Mouse (Mus musculus) CH12.LX (cell line): ENCODE results near the gene Olfr223. TPM values are rescaled to one million over a fixed set of nuclear protein-coding genes. Genes with fewer than 3 reads are reported as not detected.

ENCODE experiments used
- DNase-seq: peaks from one replicate; pipeline ENCODE4 v3.0.0-alpha.2; 2013; ENCODE audit errors: extremely low read depth
- H3K27ac ChIP-seq: 2 replicates; pipeline ENCODE4 v1.5.1; 2012; ENCODE audit warnings: low read depth, mild to moderate bottlenecking, control low read depth, moderate library complexity; ENCODE audit not compliant: insufficient read depth
- H3K27me3 ChIP-seq: replicated peaks from 2 replicates; pipeline ENCODE3; 2012; ENCODE audit warnings: inconsistent platforms
- H3K36me3 ChIP-seq, 2 experiments: replicated peaks in 1 of 2; 2 replicates each; pipeline versions ENCODE3 to v1.6.1; 2012; ENCODE audit warnings: inconsistent platforms in 1 of 2, low read length in 1 of 2, mild to moderate bottlenecking in 1 of 2, mixed read lengths in 1 of 2, moderate library complexity in 1 of 2; ENCODE audit not compliant: control insufficient read depth in 1 of 2, insufficient read depth in 1 of 2
- H3K4me1 ChIP-seq, 2 experiments: 2 replicates each; pipeline ENCODE4 v1.6.1; 2012; ENCODE audit warnings: inconsistent platforms in 1 of 2, moderate library complexity in 1 of 2; ENCODE audit not compliant: insufficient read depth in 2 of 2, control insufficient read depth in 1 of 2
- H3K4me2 ChIP-seq: 2 replicates; pipeline ENCODE4 v1.6.1; 2012; ENCODE audit warnings: low read depth, mild to moderate bottlenecking, control low read depth; ENCODE audit not compliant: poor library complexity, insufficient read depth, severe bottlenecking
- H3K4me3 ChIP-seq, 3 experiments: fragments of 150-350 bp in 1 of 3; sonication (generic) in 1 of 3; replicated peaks in 1 of 3; 2 replicates each; pipeline versions ENCODE3 to v1.5.1; 2011 to 2012; ENCODE audit warnings: low read depth in 2 of 3, low read length in 2 of 3, mild to moderate bottlenecking in 2 of 3, moderate library complexity in 2 of 3, control low read depth in 1 of 3, improper control_type of control experiment in 1 of 3, inconsistent platforms in 1 of 3, mixed read lengths in 1 of 3; ENCODE audit not compliant: poor library complexity in 1 of 3
- H3K79me2 ChIP-seq: replicated peaks from 2 replicates; pipeline ENCODE4 v1.6.1; 2012; ENCODE audit warnings: mild to moderate bottlenecking, moderate library complexity; ENCODE audit not compliant: control insufficient read depth, poor library complexity, insufficient read depth, severe bottlenecking; ENCODE audit errors: extremely low read depth
- H3K9ac ChIP-seq: 2 replicates; pipeline ENCODE4 v1.6.1; 2012; ENCODE audit warnings: low read depth, mild to moderate bottlenecking, control low read depth, moderate library complexity; ENCODE audit not compliant: insufficient read depth
- H3K9me3 ChIP-seq: replicated peaks from 2 replicates; pipeline ENCODE3; 2012; ENCODE audit warnings: low read length, inconsistent platforms, mixed read lengths
- CHD2 ChIP-seq: IDR thresholded peaks from 2 replicates; pipeline ENCODE4 v1.6.1; 2011; ENCODE audit warnings: low read length, improper control_type of control experiment
- MAX ChIP-seq: IDR thresholded peaks from 2 replicates; pipeline ENCODE4 v1.6.1; 2011; ENCODE audit warnings: low read length, improper control_type of control experiment
- RCOR1 ChIP-seq: conservative IDR thresholded peaks from 2 replicates; pipeline ENCODE4 v1.6.1; 2012; ENCODE audit warnings: low read depth, mild to moderate bottlenecking, inconsistent platforms, low read length, improper control_type of control experiment
- TCF12 ChIP-seq: IDR thresholded peaks from 2 replicates; pipeline ENCODE4 v1.6.1; 2014; ENCODE audit warnings: low read depth, mild to moderate bottlenecking, inconsistent platforms, low read length, improper control_type of control experiment
- dilution Hi-C: fragments of 300-500 bp; cut with MboI; formaldehyde crosslinking; loops from 2 replicates; pipeline ENCODE4 v1.14.3; 2020; ENCODE audit warnings: low sequenced_read_pairs; ENCODE audit not compliant: extremely low pct_unique_long_range_greater_than_20kb, extremely low pct_ligation_motif_present
- in situ Hi-C: fragments of 300-500 bp; cut with MboI; formaldehyde crosslinking; loops from 3 replicates; pipeline ENCODE4 v1.14.3; 2019; ENCODE audit warnings: low sequenced_read_pairs, low pct_ligation_motif_present, low pct_unique_long_range_greater_than_20kb, mixed read lengths
- polyA plus RNA-seq: library from polyadenylated mRNA; unstranded; fragments of >175 nt; gene quantifications from 2 replicates; pipeline ENCODE4 v1.2.1, GENCODE M21; 2012; ENCODE audit warnings: low read depth; ENCODE audit not compliant: insufficient read length
- total RNA-seq, 2 experiments: library from RNA; depleted of rRNA; stranded (reverse); fragments of 300-350 nt in 1 of 2; fragments of >200 nt in 1 of 2; gene quantifications; 2 replicates each; pipeline ENCODE4 v1.2.3; 2012 to 2014

Olfr223 gene
- total and polyA plus RNA-seq, 3 experiments: not detected

GRCm38 (mm10) chr11:59540123-59540522 is 53.0 kb downstream of the Olfr223 start:
- Histone ChIP-seq H3K27me3 (peaks cover 2% of the 10 kb centered on the region), H3K9me3 (peaks cover 5% of the 10 kb centered on the region), H3K36me3 (no peaks in the 10 kb centered on the region), H3K4me2 (no peak overlapping the region), H3K4me3 (no peak overlapping the region), H3K27ac (no peak overlapping the region), H3K79me2 (no peaks in the 10 kb centered on the region), H3K4me1 (peaks cover 0 to 15% of the 10 kb centered on the region in 2 experiments; a peak in 2 of 4 replicates), H3K9ac (no peak overlapping the region)
- dilution Hi-C loops (no loop called here), in situ Hi-C loops (no loop called here)
- TF ChIP-seq CHD2 (no peak), TCF12 (no peak), MAX (no peak), RCOR1 (no peak)
- no peak for DNase-seq

Other genes with a start within 250 kb of the Olfr223 start
- gene Prss38, start 217.6 kb downstream of the Olfr223 start, total RNA-seq (2012; rRNA removed): not detected in 2 replicates
- not detected in 2 replicates for gene Prss38, start 217.6 kb downstream of the Olfr223 start, total RNA-seq (2014; rRNA removed)
- not detected in 2 replicates for gene Prss38, start 217.6 kb downstream of the Olfr223 start, polyA plus RNA-seq
- gene Jmjd4, start 143.2 kb downstream of the Olfr223 start, total RNA-seq (2012; rRNA removed): 10.2 and 14.0 TPM in 2 replicates
- 9.5 and 9.6 TPM in 2 replicates for gene Jmjd4, start 143.2 kb downstream of the Olfr223 start, total RNA-seq (2014; rRNA removed)
- gene Jmjd4, start 143.2 kb downstream of the Olfr223 start, polyA plus RNA-seq: 14.3 and 15.7 TPM in 2 replicates
- gene Snap47, start 142.1 kb downstream of the Olfr223 start, total RNA-seq (2012; rRNA removed): 81.8 and 101 TPM in 2 replicates
- 101 and 102 TPM in 2 replicates for gene Snap47, start 142.1 kb downstream of the Olfr223 start, total RNA-seq (2014; rRNA removed)
- 93.9 and 95.9 TPM in 2 replicates for gene Snap47, start 142.1 kb downstream of the Olfr223 start, polyA plus RNA-seq
- 4.1 and 4.9 TPM in 2 replicates for gene Zfp867, start 120.8 kb downstream of the Olfr223 start, total RNA-seq (2012; rRNA removed)
- gene Zfp867, start 120.8 kb downstream of the Olfr223 start, total RNA-seq (2014; rRNA removed): 7.1 and 7.2 TPM in 2 replicates
- gene Zfp867, start 120.8 kb downstream of the Olfr223 start, polyA plus RNA-seq: 4.6 and 5.6 TPM in 2 replicates
- gene Zkscan17, start 66.5 kb downstream of the Olfr223 start, total RNA-seq (2012; rRNA removed): 30.6 and 49.9 TPM in 2 replicates
- 8.9 and 9.8 TPM in 2 replicates for gene Zkscan17, start 66.5 kb downstream of the Olfr223 start, total RNA-seq (2014; rRNA removed)
- 31.5 and 36.8 TPM in 2 replicates for gene Zkscan17, start 66.5 kb downstream of the Olfr223 start, polyA plus RNA-seq
- 0.04 TPM in 1 of 2 replicates, not detected in the other for gene Nlrp3, start 51.7 kb downstream of the Olfr223 start, total RNA-seq (2012; rRNA removed)
- gene Nlrp3, start 51.7 kb downstream of the Olfr223 start, total RNA-seq (2014; rRNA removed): not detected in 2 replicates
- not detected in 2 replicates for gene Nlrp3, start 51.7 kb downstream of the Olfr223 start, polyA plus RNA-seq
- gene Olfr222, start 17.1 kb downstream of the Olfr223 start, total RNA-seq (2012; rRNA removed): not detected in 2 replicates
- gene Olfr222, start 17.1 kb downstream of the Olfr223 start, total RNA-seq (2014; rRNA removed): not detected in 2 replicates
- not detected in 2 replicates for gene Olfr222, start 17.1 kb downstream of the Olfr223 start, polyA plus RNA-seq
- gene Mprip, start 68.0 kb upstream of the Olfr223 start, total RNA-seq (2012; rRNA removed): 59.5 and 71.6 TPM in 2 replicates
- 45.6 and 50.6 TPM in 2 replicates for gene Mprip, start 68.0 kb upstream of the Olfr223 start, total RNA-seq (2014; rRNA removed)
- 52.8 and 56.4 TPM in 2 replicates for gene Mprip, start 68.0 kb upstream of the Olfr223 start, polyA plus RNA-seq
- gene Pld6, start 194.4 kb upstream of the Olfr223 start, total RNA-seq (2012; rRNA removed): not detected in 2 replicates
- gene Pld6, start 194.4 kb upstream of the Olfr223 start, total RNA-seq (2014; rRNA removed): not detected in 2 replicates
- gene Pld6, start 194.4 kb upstream of the Olfr223 start, polyA plus RNA-seq: not detected in 2 replicates
- 36.1 and 37.2 TPM in 2 replicates for gene Flcn, start 216.7 kb upstream of the Olfr223 start, total RNA-seq (2012; rRNA removed)
- gene Flcn, start 216.7 kb upstream of the Olfr223 start, total RNA-seq (2014; rRNA removed): 28.7 and 31.7 TPM in 2 replicates
- gene Flcn, start 216.7 kb upstream of the Olfr223 start, polyA plus RNA-seq: 31.1 and 35.1 TPM in 2 replicates
- 23.1 and 24.3 TPM in 2 replicates for gene Nt5m, start 246.2 kb upstream of the Olfr223 start, total RNA-seq (2012; rRNA removed)
- 24.6 and 25.7 TPM in 2 replicates for gene Nt5m, start 246.2 kb upstream of the Olfr223 start, total RNA-seq (2014; rRNA removed)
- gene Nt5m, start 246.2 kb upstream of the Olfr223 start, polyA plus RNA-seq: 16.4 and 22.3 TPM in 2 replicates
- gene Cops3, start 246.5 kb upstream of the Olfr223 start, total RNA-seq (2012; rRNA removed): 128 and 140 TPM in 2 replicates
- gene Cops3, start 246.5 kb upstream of the Olfr223 start, total RNA-seq (2014; rRNA removed): 317 and 374 TPM in 2 replicates
- 248 and 267 TPM in 2 replicates for gene Cops3, start 246.5 kb upstream of the Olfr223 start, polyA plus RNA-seq